Mouse (Mus musculus): ENCODE results near the gene Pik3c2b. TPM values are rescaled to one million over a fixed set of nuclear protein-coding genes. Genes with fewer than 3 reads are reported as not detected.
A peak's percentile ranks its signal among the peaks of the same experiment; 100 is the strongest.
"Not testable (repeated sequence)": the region's sequence is repeated elsewhere in the genome, so short reads cannot be mapped to it uniquely, and the experiment has no call there.

The Pik3c2b gene
- total RNA-seq (2021), result 10 to 100 TPM; 18.0 to 19.1 TPM
- long read RNA-seq, experiment 1, partial matches to known transcripts, result 0 of 1 reads
- long read RNA-seq, experiment 1, other reads (novel, unspliced or antisense), result 1 of 1 reads
- long read RNA-seq, experiment 2, result 0 reads

GRCm38 (mm10) chr1:133045011-133045860, at the start of gene Pik3c2b:
Gene Pik3c2b (plus strand): TSS chr1:133045667.
- no peak for DNase-seq (ENCODE audit: low spot score in 2 of 2)

DNA sequence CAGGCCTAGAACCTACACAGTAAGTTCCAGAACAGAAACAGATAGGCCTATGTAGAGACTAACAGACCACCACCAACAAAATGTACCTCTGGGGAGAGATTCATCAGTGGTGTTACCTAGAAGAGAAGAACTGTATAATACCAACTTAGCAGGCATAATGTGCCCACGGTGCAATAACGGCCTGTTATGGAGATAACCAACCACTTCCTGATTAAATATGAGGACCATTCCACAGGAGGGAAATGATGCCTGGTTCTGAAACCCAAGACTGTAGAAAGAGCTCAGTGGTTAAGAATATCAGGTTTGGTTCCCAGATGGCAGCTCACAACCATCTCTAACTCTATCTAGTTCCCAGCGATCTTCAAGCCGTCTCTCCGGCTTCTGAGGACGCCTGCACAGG, 45.1 kb upstream of the Pik3c2b start:
- DNase-seq (ENCODE audit: low spot score in 2 of 2), result no peak

- DNase-seq (ENCODE audit: low spot score in 2 of 2), result no peak
Observed at GRCm38 (mm10) chr1:133006571-133006970, 38.9 kb upstream of the Pik3c2b start.

- DNase-seq (ENCODE audit: low spot score in 2 of 2), result no peak
Observed at GRCm38 (mm10) chr1:133011955-133012841, 33.3 kb upstream of the Pik3c2b start.

GRCm38 (mm10) chr1:133013331-133013730, 32.1 kb upstream of the Pik3c2b start:
- DNase-seq (ENCODE audit: low spot score in 2 of 2), result no peak

DNA sequence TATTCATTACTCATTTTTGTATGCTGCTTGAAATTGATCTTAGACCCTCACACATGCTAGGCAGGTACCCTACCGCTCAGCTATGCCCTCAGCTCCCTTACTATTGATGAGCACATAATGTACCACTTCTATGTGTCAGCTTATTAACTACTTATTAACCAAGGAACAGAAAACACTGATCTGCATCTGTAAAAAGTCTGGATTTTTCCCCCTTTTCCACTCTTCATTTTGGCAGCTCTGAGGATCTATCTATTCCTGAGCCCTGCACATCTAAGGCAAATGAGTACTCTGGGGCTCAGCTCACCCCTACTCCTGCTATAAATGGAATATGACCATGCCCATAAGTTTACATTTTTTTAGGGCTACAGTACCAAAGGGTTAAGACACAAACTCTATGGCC, 31.3 kb upstream of the Pik3c2b start:
- DNase-seq (ENCODE audit: low spot score in 2 of 2), result no peak

DNA sequence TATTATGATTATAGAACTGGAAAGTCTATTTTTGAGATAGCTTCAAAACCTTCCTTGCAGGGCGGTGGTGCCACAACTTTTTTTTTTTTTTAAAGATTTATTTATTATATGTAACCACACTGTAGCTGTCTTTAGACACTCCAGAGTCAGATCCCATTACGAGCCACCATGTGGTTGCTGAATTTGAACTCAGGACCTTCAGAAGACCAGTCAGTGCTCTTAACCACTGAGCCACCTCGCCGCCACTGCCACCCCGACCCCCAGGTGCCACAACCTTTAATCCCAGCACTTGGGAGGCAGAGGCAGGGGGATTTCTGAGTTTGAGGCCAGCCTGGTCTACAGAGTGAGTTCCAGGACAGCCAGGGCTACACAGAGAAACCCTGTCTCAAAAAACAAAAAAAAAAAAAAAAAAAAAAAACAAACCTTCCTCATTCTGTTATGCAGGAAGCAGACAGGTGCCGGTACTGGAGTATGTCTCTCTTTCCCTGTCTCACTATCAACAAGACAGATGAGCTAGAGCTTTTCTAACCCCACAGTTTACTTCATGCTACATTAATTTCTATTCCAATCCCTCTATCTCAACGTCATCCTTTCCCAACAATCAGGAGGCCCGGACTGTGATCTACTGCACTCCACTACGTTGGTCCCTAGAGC, 28.6 kb upstream of the Pik3c2b start:
- no peak for DNase-seq (ENCODE audit: low spot score in 2 of 2)

DNA sequence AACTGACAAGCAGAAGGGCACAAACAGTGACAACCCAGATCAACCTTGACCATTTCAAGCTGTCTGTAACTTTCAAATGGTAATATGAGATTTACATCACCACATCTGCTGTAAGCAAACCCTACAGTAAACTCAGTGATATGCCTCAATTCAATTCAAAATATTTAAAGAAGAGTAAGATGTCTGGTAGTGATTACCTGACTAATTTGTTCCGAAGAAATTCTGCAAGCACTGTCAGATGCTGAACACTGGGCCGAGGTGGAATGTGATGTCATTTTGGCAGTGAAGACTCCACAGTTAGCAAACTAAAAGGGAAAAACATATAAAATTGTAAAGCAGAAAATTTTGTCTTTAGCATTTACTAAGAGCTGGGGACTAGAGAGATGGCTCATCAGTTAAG, 26.9 kb upstream of the Pik3c2b start:
- no peak for DNase-seq (ENCODE audit: low spot score in 2 of 2)

- no peak for DNase-seq (ENCODE audit: low spot score in 2 of 2)
Observed at GRCm38 (mm10) chr1:133019312-133019711, 26.2 kb upstream of the Pik3c2b start.

- no peak for DNase-seq (ENCODE audit: low spot score in 2 of 2)
Observed at GRCm38 (mm10) chr1:133020137-133020894, 25.2 kb upstream of the Pik3c2b start.

GRCm38 (mm10) chr1:133021391-133021790, 24.1 kb upstream of the Pik3c2b start:
- no peak for DNase-seq (ENCODE audit: low spot score in 2 of 2)

DNA sequence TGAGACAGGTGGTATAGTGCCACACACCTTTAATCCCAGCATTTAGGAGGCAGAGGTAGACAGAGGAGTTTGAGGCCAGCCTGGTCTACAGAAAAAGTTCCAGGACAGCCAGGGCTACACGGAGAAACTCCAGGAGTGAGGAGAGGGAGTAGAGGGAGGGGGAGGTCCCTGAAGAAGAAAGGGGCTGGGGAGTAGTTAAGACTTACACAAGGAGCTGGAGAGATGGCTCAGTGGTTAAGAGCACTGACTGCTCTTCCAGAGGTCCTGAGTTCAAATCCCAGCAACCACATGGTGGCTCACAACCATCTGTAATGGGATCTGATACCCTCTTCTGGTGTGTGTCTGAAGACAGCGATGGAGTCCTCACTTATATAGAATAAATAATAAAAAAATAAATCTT, 23.5 kb upstream of the Pik3c2b start:
- not testable (repeated sequence) for DNase-seq (ENCODE audit: low spot score in 2 of 2)

DNA sequence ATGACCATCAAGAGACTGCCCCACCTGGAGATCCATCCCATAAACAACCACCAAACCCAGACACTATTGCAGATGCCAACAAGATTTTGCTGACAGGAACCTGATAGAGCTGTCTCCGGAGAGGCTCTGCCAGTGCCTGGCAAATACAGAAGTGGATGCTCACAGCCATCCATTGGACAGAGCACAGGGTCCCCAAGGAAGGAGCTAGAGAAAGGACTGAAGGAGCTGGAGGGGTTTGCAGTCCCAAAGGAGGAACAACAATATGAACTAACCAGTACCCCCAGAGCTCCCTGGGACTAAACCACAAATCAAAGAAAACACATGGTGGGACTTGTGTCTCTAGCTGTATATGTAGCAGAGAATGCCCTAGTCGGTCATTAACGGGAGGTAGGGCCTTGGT, 21.7 kb upstream of the Pik3c2b start:
- not testable (repeated sequence) for DNase-seq (ENCODE audit: low spot score in 2 of 2)

DNA sequence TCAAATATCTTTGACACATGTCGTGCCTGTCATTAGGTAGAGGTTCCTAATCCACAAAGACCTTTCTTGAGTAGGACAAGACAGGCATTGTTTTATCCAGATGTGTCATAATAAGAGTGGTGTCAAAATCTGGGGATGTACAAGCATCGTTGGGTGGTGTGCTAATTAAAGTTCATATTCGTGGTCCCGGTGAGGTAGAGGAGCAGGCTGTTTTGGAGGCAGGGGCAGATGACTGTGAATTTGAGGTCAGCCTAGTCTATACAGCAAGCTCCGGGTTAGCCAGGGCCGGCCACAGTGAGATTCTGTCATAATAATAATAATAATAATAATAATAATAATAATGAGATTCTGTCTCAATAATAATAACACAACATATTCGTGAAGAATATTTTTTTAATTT, 21.0 kb upstream of the Pik3c2b start:
- DNase-seq (ENCODE audit: low spot score in 2 of 2), result no peak

DNA sequence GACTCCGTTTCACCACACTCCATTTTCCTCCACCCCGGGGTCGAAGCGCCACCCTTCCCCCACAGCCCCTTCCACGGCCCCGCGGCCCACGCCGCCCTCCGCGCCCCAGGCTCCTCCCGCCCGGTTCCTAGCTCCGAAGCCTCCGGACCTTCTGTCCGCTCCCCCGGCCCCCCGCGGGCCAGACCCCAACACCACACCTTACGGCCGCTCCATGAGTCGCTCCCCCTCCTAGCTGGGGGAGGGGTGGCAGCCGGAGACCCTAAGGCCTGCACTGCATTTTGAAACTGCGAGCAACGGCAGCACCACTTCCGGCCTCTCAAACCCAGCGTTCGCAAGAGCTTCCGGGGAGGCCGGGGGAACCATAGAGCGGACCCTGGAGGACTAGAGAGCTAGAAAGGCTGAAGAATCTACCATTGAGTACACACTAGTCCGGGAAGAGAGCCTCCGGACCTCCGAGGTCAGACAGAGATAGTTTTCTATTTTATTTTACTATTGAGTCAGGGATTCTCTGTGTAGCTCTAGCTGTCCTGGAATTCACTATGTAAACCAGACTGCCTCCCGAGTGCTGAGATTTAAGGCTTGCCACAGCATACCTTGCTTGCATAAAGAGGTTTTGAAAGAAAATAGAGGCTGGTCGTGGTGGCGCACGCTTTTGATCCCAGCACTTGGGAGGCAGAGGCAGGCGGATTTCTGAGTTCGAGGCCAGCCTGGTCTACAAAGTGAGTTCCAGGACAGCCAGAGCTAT, 20.2 kb upstream of the Pik3c2b start:
- DNase-seq (ENCODE audit: low spot score in 2 of 2), result peak; percentile 79 to 94

DNA sequence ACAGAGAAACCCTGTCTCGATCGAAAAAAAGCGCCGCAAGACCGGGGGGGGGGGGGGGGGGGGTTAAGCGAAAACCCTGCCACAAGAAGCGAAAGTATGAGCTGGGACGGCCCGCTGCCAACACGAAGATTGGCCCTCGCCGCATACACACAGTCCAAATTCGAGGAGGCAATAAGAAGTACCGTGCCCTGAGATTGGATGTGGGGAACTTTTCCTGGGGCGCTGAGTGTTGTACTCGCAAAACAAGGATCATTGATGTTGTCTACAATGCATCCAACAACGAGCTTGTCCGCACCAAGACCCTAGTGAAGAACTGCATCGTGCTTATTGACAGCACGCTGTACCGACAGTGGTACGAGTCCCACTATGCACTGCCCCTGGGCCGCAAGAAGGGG, 19.7 kb upstream of the Pik3c2b start:
- DNase-seq (ENCODE audit: low spot score in 2 of 2), result not testable (repeated sequence)

DNA sequence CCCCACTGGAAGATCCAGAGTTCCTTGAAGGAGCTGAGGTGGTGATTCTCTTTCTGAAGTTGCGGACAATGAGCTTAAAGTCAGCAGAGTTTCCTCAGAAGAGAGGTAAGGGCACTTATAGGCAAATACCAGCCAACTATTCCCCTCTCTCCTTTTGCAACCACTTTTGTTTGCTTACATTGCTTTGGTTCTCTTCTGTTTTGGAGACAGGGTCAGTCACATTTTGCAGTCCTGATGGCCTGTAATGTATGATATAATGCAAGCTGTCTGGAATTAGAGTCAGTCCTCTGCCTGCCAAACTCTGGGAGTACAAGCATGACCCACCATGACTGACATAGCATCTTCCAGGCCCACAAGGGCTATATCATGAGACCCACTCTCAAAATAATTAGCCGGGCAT, 18.3 kb upstream of the Pik3c2b start:
- no peak for DNase-seq (ENCODE audit: low spot score in 2 of 2)

GRCm38 (mm10) chr1:133027980-133028379, 17.5 kb upstream of the Pik3c2b start:
- DNase-seq (ENCODE audit: low spot score in 2 of 2), result no peak

- no peak for DNase-seq (ENCODE audit: low spot score in 2 of 2)
Observed at GRCm38 (mm10) chr1:133029744-133030143, 15.7 kb upstream of the Pik3c2b start.

GRCm38 (mm10) chr1:133030461-133030860, 15.0 kb upstream of the Pik3c2b start, which contains the start of gene Mdm4:
Gene Mdm4 (minus strand): TSS chr1:133030561.
- DNase-seq (ENCODE audit: low spot score in 2 of 2), result no peak

Data from layer of hippocampus, postnatal 14 days (tissue).